ENCODE assay signal across 1 mouse cellular context in genomic region chr6:115832152-115832850, GRCm38 (mm10).
TF ChIP-seq lines count a peak whose summit lies in the region.

No protein-coding gene starts in this region.

TF ChIP-seq in MEL, 35 proteins besides CTCF, POLR2A, EP300 and RAD21:
- TF ChIP-seq SIN3A (IDR thresholded peaks at IDR 0.05; ENCODE audit: low read length) = no peak
- no peak for TF ChIP-seq BHLHE40 (IDR thresholded peaks at IDR 0.05; ENCODE audit: borderline replicate concordance, low read depth, low read length)
- no peak for TF ChIP-seq MAX (IDR thresholded peaks at IDR 0.05; ENCODE audit: low read length)
- TF ChIP-seq MAFK (IDR thresholded peaks at IDR 0.05; ENCODE audit: borderline replicate concordance, low read depth, low read length) = no peak
- TF ChIP-seq TCF12 (IDR thresholded peaks at IDR 0.05; ENCODE audit: low read depth, low read length) = no peak
- no peak for TF ChIP-seq SMC3 (IDR thresholded peaks at IDR 0.05; ENCODE audit: low read depth, low read length)
- no peak for TF ChIP-seq GATA1 (IDR thresholded peaks at IDR 0.05; ENCODE audit: low read depth, low read length)
- no peak for TF ChIP-seq HCFC1 (IDR thresholded peaks at IDR 0.05; ENCODE audit: low read depth, low read length)
- TF ChIP-seq CHD2 (IDR thresholded peaks at IDR 0.05; ENCODE audit: low read length) = no peak
TF ChIP-seq in MEL: peak in this region for 0.
